Mouse (Mus musculus) forebrain, embryonic 16.5 days (tissue): Measurements from ENCODE around the gene Lypd6b. TPM values are rescaled to one million over a fixed set of nuclear protein-coding genes. Genes with fewer than 3 reads are reported as not detected.

Experiments used
- ATAC-seq: fragments of 200-750 bp; cut with Nextera tagmentation; 2 replicates; pipeline ENCODE4 v1.8.0; 2017; ENCODE audit warnings: mild to moderate bottlenecking, moderate library complexity
- H3K27ac ChIP-seq: fragments of 300-500 bp; sonication (generic); 2 replicates; pipeline ENCODE4 v1.5.1; 2014; ENCODE audit warnings: low read length, control low read depth
- H3K27me3 ChIP-seq: fragments of 300-500 bp; sonication (generic); replicated peaks from 2 replicates; pipeline ENCODE4 v1.6.1; 2014; ENCODE audit warnings: low read length; ENCODE audit not compliant: control insufficient read depth, insufficient read depth
- H3K36me3 ChIP-seq: fragments of 300-500 bp; sonication (generic); 2 replicates; pipeline ENCODE4 v1.6.1; 2014; ENCODE audit not compliant: control insufficient read depth, insufficient read depth
- H3K4me1 ChIP-seq: fragments of 300-500 bp; sonication (generic); replicated peaks from 2 replicates; pipeline ENCODE4 v1.6.1; 2014; ENCODE audit warnings: low read length; ENCODE audit not compliant: control insufficient read depth, insufficient read depth
- H3K4me2 ChIP-seq: fragments of 300-500 bp; sonication (generic); 2 replicates; pipeline ENCODE4 v1.6.1; 2014; ENCODE audit warnings: mild to moderate bottlenecking, low read length, control low read depth
- H3K4me3 ChIP-seq: fragments of 300-500 bp; sonication (generic); replicated peaks from 2 replicates; pipeline ENCODE4 v1.5.1; 2014; ENCODE audit warnings: mild to moderate bottlenecking, low read length, control low read depth
- H3K9ac ChIP-seq: fragments of 300-500 bp; sonication (generic); replicated peaks from 2 replicates; pipeline ENCODE4 v1.6.1; 2014; ENCODE audit warnings: low read depth, low read length, control low read depth
- H3K9me3 ChIP-seq: fragments of 300-500 bp; sonication (generic); 2 replicates; pipeline ENCODE4 v1.6.1; 2016; ENCODE audit warnings: low read length; ENCODE audit not compliant: control insufficient read depth
- WGBS: fragments of 180-500 bp; shearing (Covaris S2); extraction: QIAGEN DNeasy Blood & Tissue Kit; methylation state at CpG from one replicate; pipeline ENCODE4 v1.1.7; 2014; 5-methylcytosine and 5-hydroxymethylcytosine counted together
- polyA plus RNA-seq: library from polyadenylated mRNA; unstranded; fragments of >200 nt; fragmentation: Nextera tagmentation; extraction: Ambion mirVana; gene quantifications from 2 replicates; pipeline ENCODE4 v1.2.1, GENCODE M21; 2015

Gene Lypd6b
- polyA plus RNA-seq, 1 experiment from 2014 or later, result 12.4 TPM

GRCm38 (mm10) chr2:49869782-49870514, 82.5 kb downstream of the Lypd6b start:
- WGBS, result 83% methylated on average over 10 of the region's 10 CpGs
- Histone ChIP-seq H3K4me2 (no peak overlapping the region), H3K9me3 (no peaks in the 10 kb centered on the region), H3K27me3 (no peaks in the 10 kb centered on the region), H3K9ac (no peak overlapping the region), H3K27ac (peak overlapping the region; percentile 57; the same call in 1 of the 2 replicates), H3K4me3 (no peak overlapping the region), H3K36me3 (no peaks in the 10 kb centered on the region), H3K4me1 (peaks cover 10% of the 10 kb centered on the region)
- 0 out of 2 replicates have a peak, but pooled peaks have one; percentile 4 for ATAC-seq

DNA sequence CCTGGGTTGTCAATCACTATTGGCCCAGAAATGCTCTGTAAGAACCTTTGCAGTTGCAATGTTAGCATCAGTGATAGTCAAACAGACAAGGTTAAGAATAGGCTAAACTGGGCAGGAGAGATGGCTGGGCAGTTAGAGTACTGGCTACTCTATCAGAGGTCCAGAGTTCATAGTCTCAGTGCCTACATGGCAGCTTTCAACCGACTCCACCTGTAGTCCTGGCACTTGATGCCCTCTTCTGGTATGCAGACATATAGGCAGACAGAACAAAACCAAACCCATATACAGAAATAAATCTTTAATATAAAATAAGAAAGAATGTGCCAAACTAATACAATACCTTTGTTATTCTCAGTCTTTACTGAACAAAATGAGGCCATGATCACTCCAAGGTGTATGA, 83.5 kb downstream of the Lypd6b start:
- ATAC-seq, result no peak
- H3K27ac ChIP-seq, result no peak overlapping the region
- no peaks in the 10 kb centered on the region for H3K9me3 ChIP-seq
- H3K36me3 ChIP-seq, result no peaks in the 10 kb centered on the region
- no peak overlapping the region for H3K9ac ChIP-seq
- H3K4me3 ChIP-seq, result no peak overlapping the region
- no peaks in the 10 kb centered on the region for H3K27me3 ChIP-seq
- H3K4me1 ChIP-seq, result peaks cover 10% of the 10 kb centered on the region
- WGBS, result 88% methylated on average over 1 of the region's 1 CpGs
- no peak overlapping the region for H3K4me2 ChIP-seq

- Histone ChIP-seq H3K27ac (no peak overlapping the region), H3K27me3 (no peaks in the 10 kb centered on the region), H3K4me3 (no peak overlapping the region), H3K4me1 (peaks cover 4% of the 10 kb centered on the region; the same call in 1 of the 2 replicates), H3K9ac (no peak overlapping the region), H3K9me3 (no peaks in the 10 kb centered on the region), H3K36me3 (no peaks in the 10 kb centered on the region), H3K4me2 (no peak overlapping the region)
- WGBS, result 51% methylated on average over 9 of the region's 9 CpGs
- ATAC-seq, result 0 out of 2 replicates have a peak, but pooled peaks have one; percentile 20
These were observed 93.0 kb downstream of the Lypd6b start for GRCm38 (mm10) chr2:49880507-49880906.

DNA sequence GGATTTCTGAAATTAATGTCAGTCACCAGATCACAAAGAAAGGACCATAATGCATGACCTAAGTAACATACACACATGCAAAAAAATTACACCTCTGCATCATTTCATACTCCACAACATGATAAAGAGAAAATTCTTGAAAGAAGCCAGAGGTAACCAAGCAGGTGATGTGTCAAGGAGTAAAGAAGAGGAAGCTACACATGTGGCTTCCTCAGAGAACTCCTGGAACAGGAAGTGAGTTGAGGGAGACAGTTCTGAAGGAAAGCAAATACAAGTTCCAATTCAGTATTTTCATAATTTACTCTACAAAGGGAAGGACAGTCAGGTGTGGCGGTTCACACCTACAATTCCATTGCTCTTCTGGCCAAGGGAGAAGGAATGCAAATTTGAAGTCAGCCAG, 93.5 kb downstream of the Lypd6b start:
- Histone ChIP-seq H3K4me3 (no peak overlapping the region), H3K4me1 (peaks cover 4% of the 10 kb centered on the region; the same call in 1 of the 2 replicates)
- WGBS, result 94% methylated on average over 1 of the region's 1 CpGs

DNA sequence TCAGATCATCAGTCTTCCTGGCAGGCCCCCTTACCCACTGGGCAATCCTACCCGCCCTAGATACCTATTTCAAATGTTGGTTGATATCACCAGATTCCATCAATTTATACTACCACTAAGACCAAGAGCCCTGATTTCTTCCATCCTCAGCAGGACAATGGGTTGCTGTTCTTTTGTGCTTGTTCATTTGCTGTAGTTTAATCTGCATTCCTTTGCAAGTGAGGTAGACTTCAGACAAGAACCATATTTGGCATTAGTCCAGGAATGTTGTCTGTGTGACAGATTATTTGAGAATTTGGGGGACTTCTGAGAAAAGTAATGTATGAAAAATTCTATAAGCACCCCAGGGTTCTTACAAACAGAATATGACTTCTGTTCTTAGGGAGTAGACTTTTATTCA, 95.0 kb downstream of the Lypd6b start:
- Histone ChIP-seq H3K9ac (no peak overlapping the region), H3K27ac (no peak overlapping the region), H3K4me3 (no peak overlapping the region), H3K4me1 (peaks cover 4% of the 10 kb centered on the region; the same call in 1 of the 2 replicates), H3K4me2 (no peak overlapping the region), H3K27me3 (no peaks in the 10 kb centered on the region), H3K9me3 (no peaks in the 10 kb centered on the region), H3K36me3 (no peaks in the 10 kb centered on the region)
- 84% methylated on average over 1 of the region's 1 CpGs for WGBS
- ATAC-seq, result no peak

More for the DNA sequence above, 93.5 kb downstream of the Lypd6b start:
- H3K36me3 ChIP-seq, result no peaks in the 10 kb centered on the region
- H3K9ac ChIP-seq, result no peak overlapping the region
- ATAC-seq, result no peak
- H3K27me3 ChIP-seq, result no peaks in the 10 kb centered on the region
- H3K4me2 ChIP-seq, result no peak overlapping the region
- no peaks in the 10 kb centered on the region for H3K9me3 ChIP-seq
- no peak overlapping the region for H3K27ac ChIP-seq

DNA sequence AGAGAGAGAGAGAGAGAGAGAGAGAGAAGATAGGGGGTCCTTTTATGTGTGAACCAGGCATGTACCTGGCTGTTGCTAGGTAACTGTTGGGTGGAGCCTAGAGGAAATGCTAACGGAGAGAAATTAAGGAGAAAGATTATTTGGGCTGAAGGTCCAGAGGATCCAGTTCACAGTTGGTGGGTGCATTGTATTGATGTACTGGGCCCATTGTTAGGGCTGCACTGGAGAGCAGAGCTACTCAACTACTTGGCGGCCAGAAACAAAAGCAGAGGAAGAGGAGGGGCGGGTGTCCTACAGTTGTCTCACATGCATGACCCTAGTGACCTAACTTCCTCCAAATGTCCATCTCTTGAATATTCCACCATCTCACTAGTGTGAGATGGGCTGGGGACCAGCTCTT, 96.5 kb downstream of the Lypd6b start:
- H3K4me2 ChIP-seq, result no peak overlapping the region
- no peaks in the 10 kb centered on the region for H3K36me3 ChIP-seq
- 32% methylated on average over 3 of the region's 3 CpGs for WGBS
- H3K4me1 ChIP-seq, result peaks cover 9% of the 10 kb centered on the region; the same call in 1 of the 2 replicates
- no peaks in the 10 kb centered on the region for H3K27me3 ChIP-seq
- no peak overlapping the region for H3K27ac ChIP-seq
- H3K9me3 ChIP-seq, result no peaks in the 10 kb centered on the region
- no peak overlapping the region for H3K9ac ChIP-seq
- H3K4me3 ChIP-seq, result no peak overlapping the region
- ATAC-seq, result no peak

DNA sequence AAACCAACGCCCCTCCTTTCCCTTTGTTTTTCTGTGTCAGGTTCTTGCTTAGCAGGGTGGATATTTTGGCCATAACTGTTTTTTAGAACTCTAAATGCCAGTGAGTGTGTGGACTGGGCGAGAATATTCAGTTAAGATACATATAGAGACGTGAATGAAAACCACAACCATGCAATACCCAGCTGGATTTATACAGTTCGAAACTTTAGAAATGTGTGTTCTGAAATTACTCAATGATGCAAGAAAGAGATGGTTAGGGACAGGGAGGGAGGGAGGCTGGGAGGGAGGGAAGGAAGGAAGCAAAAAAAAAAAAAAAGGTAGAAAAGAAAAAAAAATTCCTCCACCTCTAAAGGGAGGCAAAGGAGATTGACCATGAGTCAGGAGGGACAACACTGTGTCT, 98.7 kb downstream of the Lypd6b start:
- no peak for ATAC-seq
- H3K9me3 ChIP-seq, result no peaks in the 10 kb centered on the region
- H3K4me3 ChIP-seq, result no peak overlapping the region
- H3K36me3 ChIP-seq, result no peaks in the 10 kb centered on the region
- peaks cover 11% of the 10 kb centered on the region; the same call in 1 of the 2 replicates for H3K4me1 ChIP-seq
- no peak overlapping the region for H3K27ac ChIP-seq
- no peak overlapping the region for H3K4me2 ChIP-seq
- WGBS, result 79% methylated on average over 4 of the region's 4 CpGs
- H3K9ac ChIP-seq, result no peak overlapping the region
- H3K27me3 ChIP-seq, result no peaks in the 10 kb centered on the region

DNA sequence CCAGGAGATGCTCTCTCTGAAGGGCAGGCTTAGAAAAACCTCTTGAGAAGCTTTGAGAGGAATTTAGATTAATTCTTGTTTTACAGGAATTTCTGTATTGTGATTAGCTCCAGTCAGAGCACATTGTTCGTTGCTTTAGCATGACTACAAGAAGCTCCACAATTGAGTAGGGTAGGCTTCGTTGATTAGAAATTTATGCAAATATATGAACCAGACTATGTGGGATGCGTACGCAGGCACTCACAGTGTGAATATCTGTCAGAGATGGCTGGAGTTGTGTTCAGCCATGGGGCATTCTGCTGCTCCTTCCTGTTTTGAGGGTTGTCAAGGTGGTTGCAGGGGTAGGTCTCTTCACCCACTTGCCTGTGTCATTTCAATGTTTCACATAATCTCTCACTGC, 100.9 kb downstream of the Lypd6b start:
- Histone ChIP-seq H3K27me3 (no peaks in the 10 kb centered on the region), H3K9ac (no peak overlapping the region), H3K4me2 (no peak overlapping the region), H3K4me3 (no peak overlapping the region), H3K4me1 (peaks cover 11% of the 10 kb centered on the region; the same call in 1 of the 2 replicates), H3K36me3 (no peaks in the 10 kb centered on the region), H3K9me3 (no peaks in the 10 kb centered on the region), H3K27ac (no peak overlapping the region)
- peak; percentile 39; the same call in 1 of the 2 replicates for ATAC-seq
- 42% methylated on average over 4 of the region's 4 CpGs for WGBS

GRCm38 (mm10) chr2:49890727-49891126, 103.2 kb downstream of the Lypd6b start:
- H3K9ac ChIP-seq, result no peak overlapping the region
- no peak overlapping the region for H3K27ac ChIP-seq
- H3K4me3 ChIP-seq, result no peak overlapping the region
- no peak for ATAC-seq
- H3K4me1 ChIP-seq, result peaks cover 11% of the 10 kb centered on the region; the same call in 1 of the 2 replicates
- H3K27me3 ChIP-seq, result no peaks in the 10 kb centered on the region
- 18% methylated on average over 2 of the region's 2 CpGs for WGBS
- no peaks in the 10 kb centered on the region for H3K36me3 ChIP-seq
- H3K9me3 ChIP-seq, result no peaks in the 10 kb centered on the region
- H3K4me2 ChIP-seq, result no peak overlapping the region
